ENCODE assay signal across 23 mouse cellular contexts in the genomic region with DNA sequence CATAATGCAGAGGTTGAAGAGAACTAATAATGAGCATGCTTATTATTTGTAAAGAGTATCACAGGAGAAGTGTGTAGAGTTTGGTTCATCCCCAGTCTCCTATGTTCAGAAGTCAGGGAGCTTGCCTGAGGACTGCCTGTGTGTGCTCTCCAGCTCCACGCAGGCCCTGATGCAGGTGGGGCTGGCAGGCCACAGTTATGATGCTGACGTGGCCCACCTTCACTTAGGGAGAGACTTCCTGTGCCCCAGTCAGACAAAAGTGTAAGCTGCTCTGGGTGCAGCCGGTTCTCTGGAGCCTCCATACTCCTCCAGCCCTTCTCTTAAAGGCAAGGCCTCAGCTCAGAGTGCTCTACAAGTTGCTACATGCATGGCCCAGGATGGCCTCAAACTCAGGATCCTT.
"Had no signal": no experiment of that assay in that cellular context is flagged by ENCODE, and none has a peak within 500 bp of the region (broad histone marks: within the 10 kb centered on the region; RNA-seq: fewer than 3 reads in every experiment).

No protein-coding gene starts in this region.

- H3K27ac ChIP-seq: intestine, embryonic 15.5 days; limb, embryonic 10.5 days; limb, embryonic 13.5 days; liver, embryonic 12.5 days; liver, embryonic 15.5 days; lung, embryonic 15.5 days; midbrain, embryonic 10.5 days; midbrain, embryonic 13.5 days; neural tube, embryonic 13.5 days; stomach, embryonic 15.5 days had no signal

- H3K4me3 ChIP-seq: intestine, embryonic 15.5 days; limb, embryonic 10.5 days; limb, embryonic 13.5 days; liver, embryonic 12.5 days; liver, embryonic 15.5 days; lung, embryonic 15.5 days; megakaryocyte, embryonic 14.5 days; midbrain, embryonic 10.5 days; midbrain, embryonic 13.5 days; myocyte; neural tube, embryonic 13.5 days; stomach, embryonic 15.5 days had no signal

- H3K36me3 ChIP-seq: intestine, embryonic 15.5 days; limb, embryonic 10.5 days; limb, embryonic 13.5 days; liver, embryonic 12.5 days; liver, embryonic 15.5 days; lung, embryonic 15.5 days; midbrain, embryonic 10.5 days; midbrain, embryonic 13.5 days; neural tube, embryonic 13.5 days; stomach, embryonic 15.5 days had no signal

- H3K9ac ChIP-seq: intestine, embryonic 15.5 days; limb, embryonic 13.5 days; liver, embryonic 12.5 days; liver, embryonic 15.5 days; lung, embryonic 15.5 days; midbrain, embryonic 13.5 days; neural tube, embryonic 13.5 days; stomach, embryonic 15.5 days had no signal

- H3K9me3 ChIP-seq: intestine, embryonic 15.5 days; limb, embryonic 10.5 days; limb, embryonic 13.5 days; liver, embryonic 12.5 days; liver, embryonic 15.5 days; lung, embryonic 15.5 days; megakaryocyte, embryonic 14.5 days; midbrain, embryonic 10.5 days; midbrain, embryonic 13.5 days; neural tube, embryonic 13.5 days; stomach, embryonic 15.5 days had no signal

- H3K4me2 ChIP-seq: intestine, embryonic 15.5 days; limb, embryonic 13.5 days; liver, embryonic 12.5 days; liver, embryonic 15.5 days; lung, embryonic 15.5 days; midbrain, embryonic 13.5 days; neural tube, embryonic 13.5 days; stomach, embryonic 15.5 days had no signal

- H3K4me1 ChIP-seq: intestine, embryonic 15.5 days; limb, embryonic 10.5 days; limb, embryonic 13.5 days; liver, embryonic 12.5 days; liver, embryonic 15.5 days; lung, embryonic 15.5 days; midbrain, embryonic 10.5 days; midbrain, embryonic 13.5 days; neural tube, embryonic 13.5 days; stomach, embryonic 15.5 days had no signal

- ATAC-seq: intestine, embryonic 15.5 days; liver, embryonic 12.5 days; midbrain, embryonic 13.5 days; midbrain, embryonic 16.5 days had no signal

- H3K27me3 ChIP-seq: intestine, embryonic 15.5 days; limb, embryonic 13.5 days; liver, embryonic 12.5 days; liver, embryonic 15.5 days; lung, embryonic 15.5 days; megakaryocyte, embryonic 14.5 days; midbrain, embryonic 13.5 days; neural tube, embryonic 13.5 days; stomach, embryonic 15.5 days had no signal

- DNase-seq: kidney, adult 11 months; kidney, adult 9 months; kidney, postnatal 25 days; liver; lung, adult 18-20 months; lung, postnatal 10 days; lung, postnatal 36 days; retina, postnatal 1 day; right cerebral cortex, postnatal 25 days; spleen, adult 18-20 months had no signal
